Mouse (Mus musculus): ENCODE results near the gene Gria1.

DNA sequence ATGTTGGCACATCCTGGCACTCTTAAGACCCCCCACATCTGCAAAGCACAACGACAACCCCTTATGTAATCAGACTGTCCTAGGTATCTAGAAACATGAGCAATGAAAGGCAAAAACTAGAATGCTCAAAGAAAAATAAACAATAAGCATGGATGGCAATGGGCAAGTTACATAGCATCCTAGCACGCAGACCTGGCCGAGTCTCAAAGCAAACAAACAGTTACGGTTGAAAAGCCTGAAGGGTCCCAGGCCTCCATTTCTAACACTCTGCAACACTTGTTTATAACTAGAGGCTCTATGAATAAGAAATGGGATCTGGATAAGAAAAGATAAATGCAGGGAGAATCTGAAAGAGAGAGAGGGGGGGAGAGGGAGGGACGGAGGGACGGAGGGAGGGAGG, 3.2 kb downstream of the Gria1 start:
- TF ChIP-seq CTCF (IDR thresholded peaks at IDR 0.05; ENCODE audit: control insufficient read depth, insufficient read depth, low read length) (no peak), POLR2A (IDR thresholded peaks at IDR 0.05; ENCODE audit: borderline replicate concordance, control insufficient read depth, low read depth, low read length) (no peak)

Data from bone marrow, adult 2 months (tissue).